Mouse (Mus musculus) liver, embryonic 14.5 days (tissue): ENCODE results near the gene Bmpr2. TPM values are rescaled to one million over a fixed set of nuclear protein-coding genes. Genes with fewer than 3 reads are reported as not detected.
A peak's percentile ranks its signal among the peaks of the same experiment; 100 is the strongest.

Experiments used
- ATAC-seq: fragments of 200-750 bp; cut with Nextera tagmentation; 2 replicates; pipeline ENCODE4 v1.8.0; 2017; ENCODE audit warnings: moderate number of reproducible peaks, mild to moderate bottlenecking, moderate library complexity; ENCODE audit not compliant: insufficient read depth
- DNase-seq, 3 experiments: peaks; one replicate each; pipeline ENCODE4 v3.0.0-alpha.2; 2012 to 2013; ENCODE audit warnings: low read depth in 3 of 3, low spot score in 3 of 3
- H3K27ac ChIP-seq: fragments of 300-500 bp; sonication (generic); 2 replicates; pipeline ENCODE4 v1.5.1; 2014; ENCODE audit warnings: moderate library complexity, mild to moderate bottlenecking, control low read depth, inconsistent platforms
- H3K27me3 ChIP-seq: fragments of 300-500 bp; sonication (generic); 2 replicates; pipeline ENCODE4 v1.6.1; 2014; ENCODE audit warnings: mild to moderate bottlenecking, low read length, moderate library complexity; ENCODE audit not compliant: control insufficient read depth, insufficient read depth
- H3K36me3 ChIP-seq: fragments of 300-500 bp; sonication (generic); replicated peaks from 2 replicates; pipeline ENCODE4 v1.6.1; 2014; ENCODE audit warnings: low read depth; ENCODE audit not compliant: control insufficient read depth, insufficient read depth
- H3K4me1 ChIP-seq, 2 experiments: fragments of 200-500 bp in 1 of 2; fragments of 300-500 bp in 1 of 2; sonication (generic) in 1 of 2; replicated peaks; 2 replicates each; pipeline ENCODE4 v1.6.1; 2012 to 2014; ENCODE audit warnings: antibody characterized with exemption in 1 of 2, inconsistent platforms in 1 of 2, low read length in 1 of 2; ENCODE audit not compliant: control insufficient read depth in 2 of 2, insufficient read depth in 2 of 2
- H3K4me2 ChIP-seq: fragments of 300-500 bp; sonication (generic); 2 replicates; pipeline ENCODE4 v1.6.1; 2014; ENCODE audit warnings: low read depth, mild to moderate bottlenecking, control low read depth, moderate library complexity
- H3K4me3 ChIP-seq, 2 experiments: fragments of 200-500 bp in 1 of 2; fragments of 300-500 bp in 1 of 2; sonication (generic) in 1 of 2; 2 replicates each; pipeline ENCODE4 v1.5.1; 2012 to 2014; ENCODE audit warnings: low read depth in 2 of 2, low read length in 2 of 2, mild to moderate bottlenecking in 2 of 2, control low read depth in 1 of 2, inconsistent platforms in 1 of 2, moderate library complexity in 1 of 2; ENCODE audit not compliant: insufficient read depth in 1 of 2
- H3K9ac ChIP-seq: fragments of 300-500 bp; sonication (generic); replicated peaks from 2 replicates; pipeline ENCODE4 v1.6.1; 2014; ENCODE audit warnings: mild to moderate bottlenecking, control low read depth, moderate library complexity
- H3K9me3 ChIP-seq: fragments of 300-500 bp; sonication (generic); 2 replicates; pipeline ENCODE4 v1.6.1; 2016; ENCODE audit warnings: low read length, mixed read lengths; ENCODE audit not compliant: control insufficient read depth
- CTCF ChIP-seq: IDR thresholded peaks from 2 replicates; pipeline ENCODE4 v1.5.1; 2016; ENCODE audit warnings: antibody characterized with exemption, low read depth, control low read depth
- EP300 ChIP-seq: IDR thresholded peaks from 2 replicates; pipeline ENCODE4 v1.6.1; 2016; ENCODE audit warnings: antibody characterized with exemption, low read depth
- WGBS: fragments of 180-500 bp; shearing (Covaris S2); extraction: QIAGEN DNeasy Blood & Tissue Kit; methylation state at CpG from one replicate; pipeline ENCODE4 v1.1.7; 2014; ENCODE audit not compliant: insufficient replicate concordance; 5-methylcytosine and 5-hydroxymethylcytosine counted together
- polyA plus RNA-seq, 2 experiments: library from polyadenylated mRNA; depleted of rRNA in 1 of 2; stranded (reverse) in 1 of 2; unstranded in 1 of 2; fragments of >200 nt; fragmentation: Nextera tagmentation in 1 of 2; extraction: Ambion mirVana in 1 of 2; gene quantifications; 2 replicates each; pipeline versions ENCODE4 v1.2.1 to v1.2.3; 2012 to 2014

Bmpr2 gene
- polyA plus RNA-seq, 2 experiments = 1.0 TPM

- TF ChIP-seq CTCF = no peak
- no peak for TF ChIP-seq EP300
- Histone ChIP-seq H3K27ac (no peak overlapping the region), H3K4me2 (no peak overlapping the region), H3K27me3 (no peaks in the 10 kb centered on the region), H3K9me3 (no peaks in the 10 kb centered on the region), H3K36me3 (no peaks in the 10 kb centered on the region), H3K4me1 (peaks cover 9 to 21% of the 10 kb centered on the region in 2 experiments), H3K4me3 (no peak overlapping the region), H3K9ac (no peak overlapping the region)
- 74% methylated on average over 13 of the region's 13 CpGs for WGBS
- DNase-seq (no peak), ATAC-seq (no peak)
Measured at GRCm38 (mm10) chr1:59906819-59907521, 143.8 kb downstream of the Bmpr2 start.

- WGBS = 15% methylated on average over 2 of the region's 2 CpGs
- H3K9ac ChIP-seq = no peak overlapping the region
- TF ChIP-seq EP300 (no peak), CTCF (no peak)
- no peaks in the 10 kb centered on the region for H3K27me3 ChIP-seq
- DNase-seq = no peak
- no peak for ATAC-seq
- H3K4me3 ChIP-seq = no peak overlapping the region
- H3K36me3 ChIP-seq = no peaks in the 10 kb centered on the region
- no peaks in the 10 kb centered on the region for H3K9me3 ChIP-seq
- H3K4me2 ChIP-seq = no peak overlapping the region
- H3K27ac ChIP-seq = no peak overlapping the region
- H3K4me1 ChIP-seq = peaks cover 9 to 18% of the 10 kb centered on the region in 2 experiments
Measured at GRCm38 (mm10) chr1:59907700-59908099, 144.5 kb downstream of the Bmpr2 start.

GRCm38 (mm10) chr1:59910941-59911340 lies 147.7 kb downstream of the Bmpr2 start:
- Histone ChIP-seq H3K27ac (no peak overlapping the region), H3K9ac (no peak overlapping the region), H3K4me3 (no peak overlapping the region), H3K4me2 (no peak overlapping the region), H3K36me3 (no peaks in the 10 kb centered on the region), H3K27me3 (no peaks in the 10 kb centered on the region), H3K4me1 (peaks cover 19 to 24% of the 10 kb centered on the region in 2 experiments), H3K9me3 (no peaks in the 10 kb centered on the region)
- ATAC-seq = no peak
- no peak for DNase-seq
- TF ChIP-seq CTCF (no peak), EP300 (no peak)
- 86% methylated on average over 1 of the region's 1 CpGs for WGBS

GRCm38 (mm10) chr1:59912413-59913157 lies 149.4 kb downstream of the Bmpr2 start, which contains the start of gene Fam117b:
Fam117b (plus strand) TSS chr1:59913006.
- DNase-seq = peak; percentile 94 to 96 (median 94)
- H3K4me3 ChIP-seq = peak within 1 kb of the TSS; percentile 77 to 80
- no peaks in the 10 kb centered on the region for H3K36me3 ChIP-seq
- H3K9me3 ChIP-seq = no peaks in the 10 kb centered on the region
- H3K4me1 ChIP-seq = peaks cover 17 to 23% of the 10 kb centered on the region in 2 experiments
- TF ChIP-seq CTCF = peak; percentile 26; the same call in 1 of the 2 replicates
- TF ChIP-seq EP300 = no peak
- ATAC-seq = peak; percentile 92
- peak within 1 kb of the TSS; percentile 87 for H3K9ac ChIP-seq
- WGBS = under 1% methylated on average over 63 of the region's 72 CpGs
- no peaks in the 10 kb centered on the region for H3K27me3 ChIP-seq
- H3K4me2 ChIP-seq = peak within 1 kb of the TSS; percentile 98
- peak within 1 kb of the TSS; percentile 78 for H3K27ac ChIP-seq
